Mouse (Mus musculus): ENCODE results near the gene Habp4. TPM values are rescaled to one million over a fixed set of nuclear protein-coding genes. Genes with fewer than 3 reads are reported as not detected.

Habp4 gene
- polyA plus RNA-seq, 1 experiment: 186 TPM

- Histone ChIP-seq H3K36me3 (ENCODE audit: control insufficient read depth, insufficient read depth, low read length) (no peaks in the 10 kb centered on the region), H3K4me1 (ENCODE audit: control insufficient read depth, insufficient read depth, low read length) (no peaks in the 10 kb centered on the region), H3K27me3 (ENCODE audit: control insufficient read depth, insufficient read depth, low read length) (no peaks in the 10 kb centered on the region), H3K4me3 (ENCODE audit: control insufficient read depth, low read depth, low read length) (no peak overlapping the region), H3K27ac (ENCODE audit: control insufficient read depth, insufficient read depth, low read depth, low read length) (no peak overlapping the region)
- TF ChIP-seq CTCF (IDR thresholded peaks at IDR 0.05; ENCODE audit: control insufficient read depth, insufficient read depth, insufficient replicate concordance, low read depth, low read length) (no peak), POLR2A (IDR thresholded peaks at IDR 0.05; ENCODE audit: control insufficient read depth, low read depth, low read length) (no peak)
Observed at GRCm38 (mm10) chr13:64178746-64179652, 17.4 kb downstream of the Habp4 start.

- Histone ChIP-seq H3K36me3 (ENCODE audit: control insufficient read depth, insufficient read depth, low read length) (no peaks in the 10 kb centered on the region), H3K4me3 (ENCODE audit: control insufficient read depth, low read depth, low read length) (no peak overlapping the region), H3K4me1 (ENCODE audit: control insufficient read depth, insufficient read depth, low read length) (no peaks in the 10 kb centered on the region), H3K27ac (ENCODE audit: control insufficient read depth, insufficient read depth, low read depth, low read length) (no peak overlapping the region), H3K27me3 (ENCODE audit: control insufficient read depth, insufficient read depth, low read length) (no peaks in the 10 kb centered on the region)
- TF ChIP-seq CTCF (IDR thresholded peaks at IDR 0.05; ENCODE audit: control insufficient read depth, insufficient read depth, insufficient replicate concordance, low read depth, low read length): no peak
- no peak for TF ChIP-seq POLR2A (IDR thresholded peaks at IDR 0.05; ENCODE audit: control insufficient read depth, low read depth, low read length)
Observed at GRCm38 (mm10) chr13:64180300-64180699, 18.7 kb downstream of the Habp4 start.

GRCm38 (mm10) chr13:64180888-64181287 is 19.3 kb downstream of the Habp4 start:
- Histone ChIP-seq H3K4me1 (ENCODE audit: control insufficient read depth, insufficient read depth, low read length) (no peaks in the 10 kb centered on the region), H3K27me3 (ENCODE audit: control insufficient read depth, insufficient read depth, low read length) (no peaks in the 10 kb centered on the region), H3K36me3 (ENCODE audit: control insufficient read depth, insufficient read depth, low read length) (no peaks in the 10 kb centered on the region), H3K27ac (ENCODE audit: control insufficient read depth, insufficient read depth, low read depth, low read length) (no peak overlapping the region), H3K4me3 (ENCODE audit: control insufficient read depth, low read depth, low read length) (no peak overlapping the region)
- TF ChIP-seq POLR2A (IDR thresholded peaks at IDR 0.05; ENCODE audit: control insufficient read depth, low read depth, low read length) (no peak), CTCF (IDR thresholded peaks at IDR 0.05; ENCODE audit: control insufficient read depth, insufficient read depth, insufficient replicate concordance, low read depth, low read length) (no peak)

GRCm38 (mm10) chr13:64182091-64182490 is 20.5 kb downstream of the Habp4 start:
- no peaks in the 10 kb centered on the region for H3K36me3 ChIP-seq (ENCODE audit: control insufficient read depth, insufficient read depth, low read length)
- no peaks in the 10 kb centered on the region for H3K4me1 ChIP-seq (ENCODE audit: control insufficient read depth, insufficient read depth, low read length)
- no peak overlapping the region for H3K4me3 ChIP-seq (ENCODE audit: control insufficient read depth, low read depth, low read length)
- H3K27ac ChIP-seq (ENCODE audit: control insufficient read depth, insufficient read depth, low read depth, low read length): no peak overlapping the region
- H3K27me3 ChIP-seq (ENCODE audit: control insufficient read depth, insufficient read depth, low read length): no peaks in the 10 kb centered on the region
- no peak for TF ChIP-seq POLR2A (IDR thresholded peaks at IDR 0.05; ENCODE audit: control insufficient read depth, low read depth, low read length)
- TF ChIP-seq CTCF (IDR thresholded peaks at IDR 0.05; ENCODE audit: control insufficient read depth, insufficient read depth, insufficient replicate concordance, low read depth, low read length): no peak

GRCm38 (mm10) chr13:64183583-64183982 is 22.0 kb downstream of the Habp4 start:
- no peaks in the 10 kb centered on the region for H3K36me3 ChIP-seq (ENCODE audit: control insufficient read depth, insufficient read depth, low read length)

GRCm38 (mm10) chr13:64184361-64184760 is 22.7 kb downstream of the Habp4 start:
- H3K27me3 ChIP-seq (ENCODE audit: control insufficient read depth, insufficient read depth, low read length): no peaks in the 10 kb centered on the region
- H3K4me3 ChIP-seq (ENCODE audit: control insufficient read depth, low read depth, low read length): no peak overlapping the region
- H3K27ac ChIP-seq (ENCODE audit: control insufficient read depth, insufficient read depth, low read depth, low read length): no peak overlapping the region
- H3K36me3 ChIP-seq (ENCODE audit: control insufficient read depth, insufficient read depth, low read length): no peaks in the 10 kb centered on the region
- no peak for TF ChIP-seq CTCF (IDR thresholded peaks at IDR 0.05; ENCODE audit: control insufficient read depth, insufficient read depth, insufficient replicate concordance, low read depth, low read length)
- no peak for TF ChIP-seq POLR2A (IDR thresholded peaks at IDR 0.05; ENCODE audit: control insufficient read depth, low read depth, low read length)
- no peaks in the 10 kb centered on the region for H3K4me1 ChIP-seq (ENCODE audit: control insufficient read depth, insufficient read depth, low read length)

More at GRCm38 (mm10) chr13:64183583-64183982, 22.0 kb downstream of the Habp4 start:
- no peak overlapping the region for H3K27ac ChIP-seq (ENCODE audit: control insufficient read depth, insufficient read depth, low read depth, low read length)
- TF ChIP-seq CTCF (IDR thresholded peaks at IDR 0.05; ENCODE audit: control insufficient read depth, insufficient read depth, insufficient replicate concordance, low read depth, low read length): no peak
- no peak for TF ChIP-seq POLR2A (IDR thresholded peaks at IDR 0.05; ENCODE audit: control insufficient read depth, low read depth, low read length)
- H3K27me3 ChIP-seq (ENCODE audit: control insufficient read depth, insufficient read depth, low read length): no peaks in the 10 kb centered on the region
- no peaks in the 10 kb centered on the region for H3K4me1 ChIP-seq (ENCODE audit: control insufficient read depth, insufficient read depth, low read length)
- no peak overlapping the region for H3K4me3 ChIP-seq (ENCODE audit: control insufficient read depth, low read depth, low read length)

GRCm38 (mm10) chr13:64185176-64185575 is 23.6 kb downstream of the Habp4 start:
- no peaks in the 10 kb centered on the region for H3K4me1 ChIP-seq (ENCODE audit: control insufficient read depth, insufficient read depth, low read length)
- no peak overlapping the region for H3K4me3 ChIP-seq (ENCODE audit: control insufficient read depth, low read depth, low read length)
- no peak for TF ChIP-seq POLR2A (IDR thresholded peaks at IDR 0.05; ENCODE audit: control insufficient read depth, low read depth, low read length)
- TF ChIP-seq CTCF (IDR thresholded peaks at IDR 0.05; ENCODE audit: control insufficient read depth, insufficient read depth, insufficient replicate concordance, low read depth, low read length): no peak
- no peaks in the 10 kb centered on the region for H3K36me3 ChIP-seq (ENCODE audit: control insufficient read depth, insufficient read depth, low read length)
- no peak overlapping the region for H3K27ac ChIP-seq (ENCODE audit: control insufficient read depth, insufficient read depth, low read depth, low read length)
- H3K27me3 ChIP-seq (ENCODE audit: control insufficient read depth, insufficient read depth, low read length): no peaks in the 10 kb centered on the region

Data from testis, adult 2 months (tissue).